Mouse (Mus musculus): Measurements from ENCODE around the gene D630023F18Rik. TPM values are rescaled to one million over a fixed set of nuclear protein-coding genes. Genes with fewer than 3 reads are reported as not detected.

The D630023F18Rik gene
- polyA plus RNA-seq, 1 experiment = not detected

DNA sequence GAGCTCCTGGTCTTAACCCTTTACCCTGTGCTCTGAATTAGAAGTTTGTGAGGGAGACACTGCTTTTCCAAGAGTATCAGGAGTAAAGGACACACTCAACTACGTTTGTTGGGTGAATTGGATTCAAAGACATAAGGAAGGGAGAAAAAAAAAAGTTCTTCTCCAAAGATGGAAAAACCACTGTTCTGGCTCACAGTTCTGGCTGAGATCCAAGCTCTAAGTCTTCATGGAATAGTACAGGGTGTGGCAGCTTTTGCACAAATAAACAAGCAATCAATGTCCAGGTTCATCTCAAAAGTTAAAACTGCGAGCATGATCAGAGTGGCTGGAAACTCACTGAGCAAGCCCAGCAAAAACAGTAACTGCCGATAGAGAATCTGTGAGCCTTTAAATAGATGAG, 25.0 kb upstream of the D630023F18Rik start:
- Histone ChIP-seq H3K27me3 (ENCODE audit: control insufficient read depth, insufficient read depth, insufficient read length) (no peaks in the 10 kb centered on the region), H3K4me3 (no peak overlapping the region), H3K4me2 (ENCODE audit: low read depth) (no peak overlapping the region), H3K36me3 (ENCODE audit: control insufficient read depth, insufficient read depth) (no peaks in the 10 kb centered on the region), H3ac (ENCODE audit: control insufficient read depth, insufficient read length) (no peak overlapping the region), H3K79me2 (ENCODE audit: control insufficient read depth, insufficient read depth) (no peaks in the 10 kb centered on the region)
- TF ChIP-seq TCF12 (IDR thresholded peaks at IDR 0.05; ENCODE audit: insufficient read depth, poor library complexity, severe bottlenecking) (no peak), POLR2AphosphoS2 (IDR thresholded peaks at IDR 0.05; ENCODE audit: insufficient read length, low read depth) (no peak), POLR2A (IDR thresholded peaks at IDR 0.05; ENCODE audit: insufficient read length, low read depth) (no peak), USF1 (IDR thresholded peaks at IDR 0.05; ENCODE audit: low read depth) (no peak), E2F4 (IDR thresholded peaks at IDR 0.05; ENCODE audit: insufficient read depth) (no peak), MYOD1 (IDR thresholded peaks at IDR 0.05; ENCODE audit: control insufficient read depth in 1 of 3, insufficient read length in 2 of 3, low read depth in 2 of 3) (no peak), REST (IDR thresholded peaks at IDR 0.05; ENCODE audit: insufficient read depth, insufficient read length) (no peak), MAX (IDR thresholded peaks at IDR 0.05; ENCODE audit: low read depth) (no peak), SRF (IDR thresholded peaks at IDR 0.05; ENCODE audit: control insufficient read depth, insufficient read length, low read depth) (no peak), TCF3 (IDR thresholded peaks at IDR 0.05; ENCODE audit: insufficient read length, low read depth) (no peak), CEBPB (IDR thresholded peaks at IDR 0.05; ENCODE audit: insufficient read depth, poor library complexity, severe bottlenecking) (no peak), MYOG (IDR thresholded peaks at IDR 0.05; ENCODE audit: control insufficient read depth in 1 of 3, insufficient read depth in 1 of 3, insufficient read length in 2 of 3, low read depth in 2 of 3) (no peak)

DNA sequence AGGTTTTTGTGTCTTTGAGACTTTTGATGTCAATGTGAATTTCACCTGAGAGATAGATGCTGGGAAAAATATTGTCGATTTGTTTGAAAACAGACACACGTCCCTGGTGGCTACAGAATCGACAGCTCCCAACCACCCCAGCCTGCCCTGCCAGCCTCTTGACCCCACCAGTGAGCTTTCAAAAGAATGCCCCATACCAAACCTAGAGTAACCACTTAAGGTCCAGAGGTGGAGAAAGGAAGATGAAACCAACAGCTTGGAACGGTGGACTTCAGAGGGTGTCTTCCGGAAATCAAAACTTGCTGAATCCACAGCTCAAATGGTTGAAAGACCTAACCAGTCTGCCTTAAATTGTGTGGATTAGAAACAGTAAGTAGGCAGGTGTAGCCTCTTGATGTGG, 24.3 kb upstream of the D630023F18Rik start:
- Histone ChIP-seq H3K4me2 (ENCODE audit: low read depth) (no peak overlapping the region), H3K36me3 (ENCODE audit: control insufficient read depth, insufficient read depth) (no peaks in the 10 kb centered on the region), H3K79me2 (ENCODE audit: control insufficient read depth, insufficient read depth) (no peaks in the 10 kb centered on the region), H3K27me3 (ENCODE audit: control insufficient read depth, insufficient read depth, insufficient read length) (no peaks in the 10 kb centered on the region), H3ac (ENCODE audit: control insufficient read depth, insufficient read length) (no peak overlapping the region), H3K4me3 (no peak overlapping the region)
- no peak for TF ChIP-seq SRF (IDR thresholded peaks at IDR 0.05; ENCODE audit: control insufficient read depth, insufficient read length, low read depth)
- TF ChIP-seq POLR2AphosphoS2 (IDR thresholded peaks at IDR 0.05; ENCODE audit: insufficient read length, low read depth) = no peak

DNA sequence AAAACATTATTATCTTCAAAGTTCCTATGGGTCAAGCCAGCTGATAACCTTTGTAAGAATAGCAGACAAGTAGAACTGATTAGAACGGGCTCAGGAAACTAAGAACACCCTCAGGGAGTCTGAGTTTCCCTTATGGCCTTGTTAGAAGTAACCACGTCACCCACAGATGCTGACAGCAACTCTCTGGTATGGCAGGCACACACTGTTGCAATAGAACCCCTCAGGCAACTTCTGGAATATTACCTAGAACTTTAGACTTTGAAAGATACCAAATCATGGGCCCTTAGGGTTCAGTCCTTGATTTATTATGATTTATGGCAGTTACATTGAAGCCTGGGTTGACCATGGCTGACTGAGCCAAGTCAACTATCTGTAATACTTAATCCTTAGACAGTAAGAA, 23.6 kb upstream of the D630023F18Rik start:
- no peak for TF ChIP-seq CEBPB (IDR thresholded peaks at IDR 0.05; ENCODE audit: insufficient read depth, poor library complexity, severe bottlenecking)
- TF ChIP-seq E2F4 (IDR thresholded peaks at IDR 0.05; ENCODE audit: insufficient read depth) = no peak
- no peak for TF ChIP-seq TCF12 (IDR thresholded peaks at IDR 0.05; ENCODE audit: insufficient read depth, poor library complexity, severe bottlenecking)
- no peak for TF ChIP-seq POLR2AphosphoS2 (IDR thresholded peaks at IDR 0.05; ENCODE audit: insufficient read length, low read depth)
- no peak for TF ChIP-seq POLR2A (IDR thresholded peaks at IDR 0.05; ENCODE audit: insufficient read length, low read depth)
- TF ChIP-seq MYOD1 (IDR thresholded peaks at IDR 0.05; ENCODE audit: control insufficient read depth in 1 of 3, insufficient read length in 2 of 3, low read depth in 2 of 3) = no peak
- TF ChIP-seq TCF3 (IDR thresholded peaks at IDR 0.05; ENCODE audit: insufficient read length, low read depth) = no peak
- TF ChIP-seq USF1 (IDR thresholded peaks at IDR 0.05; ENCODE audit: low read depth) = no peak
- no peak for TF ChIP-seq MAX (IDR thresholded peaks at IDR 0.05; ENCODE audit: low read depth)
- TF ChIP-seq MYOG (IDR thresholded peaks at IDR 0.05; ENCODE audit: control insufficient read depth in 1 of 3, insufficient read depth in 1 of 3, insufficient read length in 2 of 3, low read depth in 2 of 3) = no peak
- no peak for TF ChIP-seq SRF (IDR thresholded peaks at IDR 0.05; ENCODE audit: control insufficient read depth, insufficient read length, low read depth)
- TF ChIP-seq REST (IDR thresholded peaks at IDR 0.05; ENCODE audit: insufficient read depth, insufficient read length) = no peak
- H3K36me3 ChIP-seq (ENCODE audit: control insufficient read depth, insufficient read depth) = no peaks in the 10 kb centered on the region
- no peaks in the 10 kb centered on the region for H3K27me3 ChIP-seq (ENCODE audit: control insufficient read depth, insufficient read depth, insufficient read length)
- H3K79me2 ChIP-seq (ENCODE audit: control insufficient read depth, insufficient read depth) = no peaks in the 10 kb centered on the region
- H3K4me2 ChIP-seq (ENCODE audit: low read depth) = no peak overlapping the region
- H3K4me3 ChIP-seq = no peak overlapping the region
- H3ac ChIP-seq (ENCODE audit: control insufficient read depth, insufficient read length) = no peak overlapping the region

DNA sequence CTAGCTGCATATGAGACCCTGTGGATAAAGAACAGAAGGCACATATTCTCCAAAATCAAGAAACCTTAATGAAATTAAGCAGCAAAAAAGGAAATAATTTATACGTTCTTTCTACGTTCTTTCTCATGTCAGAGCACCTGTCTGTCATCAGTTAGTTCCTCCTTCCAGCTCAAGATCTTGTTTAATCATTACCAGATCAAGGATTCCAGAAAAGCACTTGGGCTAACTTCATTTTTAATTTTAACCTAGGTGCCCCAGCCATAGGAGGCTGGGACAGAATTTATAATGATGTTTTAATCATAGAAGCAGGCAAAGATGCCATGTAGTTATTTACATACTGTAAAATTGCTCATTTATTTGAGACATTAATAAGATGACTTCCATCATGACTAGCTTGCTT, 21.8 kb upstream of the D630023F18Rik start:
- no peak overlapping the region for H3K4me3 ChIP-seq
- no peak overlapping the region for H3K4me2 ChIP-seq (ENCODE audit: low read depth)
- TF ChIP-seq MAX (IDR thresholded peaks at IDR 0.05; ENCODE audit: low read depth) (no peak), MYOD1 (IDR thresholded peaks at IDR 0.05; ENCODE audit: control insufficient read depth in 1 of 3, insufficient read length in 2 of 3, low read depth in 2 of 3) (no peak), TCF12 (IDR thresholded peaks at IDR 0.05; ENCODE audit: insufficient read depth, poor library complexity, severe bottlenecking) (no peak)
- H3K79me2 ChIP-seq (ENCODE audit: control insufficient read depth, insufficient read depth) = no peaks in the 10 kb centered on the region
- no peak overlapping the region for H3ac ChIP-seq (ENCODE audit: control insufficient read depth, insufficient read length)
- no peaks in the 10 kb centered on the region for H3K27me3 ChIP-seq (ENCODE audit: control insufficient read depth, insufficient read depth, insufficient read length)
- H3K36me3 ChIP-seq (ENCODE audit: control insufficient read depth, insufficient read depth) = no peaks in the 10 kb centered on the region

DNA sequence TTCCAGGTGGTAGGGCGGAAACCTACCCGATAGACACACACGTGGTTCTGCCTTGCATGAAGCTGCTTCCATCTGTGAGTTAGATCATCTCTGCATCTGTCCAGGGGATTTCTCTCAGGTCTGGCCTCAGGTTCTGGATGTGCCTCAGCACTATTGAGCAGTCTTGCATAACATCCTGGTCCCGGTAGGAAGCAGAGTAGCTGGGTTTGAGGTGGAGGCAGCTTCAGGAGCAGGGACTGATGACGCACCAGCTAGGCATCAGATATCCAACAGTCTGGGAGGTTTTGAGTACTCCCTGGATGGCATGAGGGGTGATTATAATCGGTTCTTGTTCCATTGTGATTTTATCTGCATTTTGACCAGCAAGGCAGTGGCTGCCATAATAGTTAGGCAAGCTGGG, 14.5 kb upstream of the D630023F18Rik start:
- Histone ChIP-seq H3K4me3 (no peak overlapping the region), H3K36me3 (ENCODE audit: control insufficient read depth, insufficient read depth) (no peaks in the 10 kb centered on the region), H3K27me3 (ENCODE audit: control insufficient read depth, insufficient read depth, insufficient read length) (no peaks in the 10 kb centered on the region), H3ac (ENCODE audit: control insufficient read depth, insufficient read length) (no peak overlapping the region), H3K79me2 (ENCODE audit: control insufficient read depth, insufficient read depth) (no peaks in the 10 kb centered on the region), H3K4me2 (ENCODE audit: low read depth) (no peak overlapping the region)
- TF ChIP-seq TCF3 (IDR thresholded peaks at IDR 0.05; ENCODE audit: insufficient read length, low read depth) (no peak), MYOD1 (IDR thresholded peaks at IDR 0.05; ENCODE audit: control insufficient read depth in 1 of 3, insufficient read length in 2 of 3, low read depth in 2 of 3) (no peak)

Measured in myocyte (in vitro differentiated cells).